Mouse (Mus musculus): Measurements from ENCODE around the gene Sfn.
A peak's percentile ranks its signal among the peaks of the same experiment; 100 is the strongest.
"Not testable (repeated sequence)": the region's sequence is repeated elsewhere in the genome, so short reads cannot be mapped to it uniquely, and the experiment has no call there.

Gene Sfn

GRCm38 (mm10) chr4:133601721-133602218 lies at the start of gene Sfn:
Gene Sfn, minus strand, starts transcription at chr4:133602168.
- DNase-seq (ENCODE audit: extremely low read depth, low read depth) = no peak

- no peak for DNase-seq (ENCODE audit: extremely low read depth, low read depth)
Measured at GRCm38 (mm10) chr4:133651445-133651844, 49.5 kb upstream of the Sfn start.

GRCm38 (mm10) chr4:133649989-133650699 lies 48.2 kb upstream of the Sfn start, which contains the start of gene Zdhhc18:
Gene Zdhhc18, minus strand, starts transcription at chr4:133650154.
- DNase-seq (ENCODE audit: extremely low read depth, low read depth) = peak; percentile 84

GRCm38 (mm10) chr4:133649464-133649863 lies 47.5 kb upstream of the Sfn start:
- DNase-seq (ENCODE audit: extremely low read depth, low read depth) = not testable (repeated sequence)

GRCm38 (mm10) chr4:133645680-133646079 lies 43.7 kb upstream of the Sfn start:
- DNase-seq (ENCODE audit: extremely low read depth, low read depth) = no peak

- DNase-seq (ENCODE audit: extremely low read depth, low read depth) = no peak
Measured at GRCm38 (mm10) chr4:133645195-133645594, 43.2 kb upstream of the Sfn start.

- no peak for DNase-seq (ENCODE audit: extremely low read depth, low read depth)
Measured at GRCm38 (mm10) chr4:133634043-133634410, 32.1 kb upstream of the Sfn start.

- DNase-seq (ENCODE audit: extremely low read depth, low read depth) = peak; percentile 38
Measured at GRCm38 (mm10) chr4:133633332-133634042, 31.5 kb upstream of the Sfn start.

- DNase-seq (ENCODE audit: extremely low read depth, low read depth) = no peak
Measured at GRCm38 (mm10) chr4:133632483-133633327, 30.7 kb upstream of the Sfn start.

GRCm38 (mm10) chr4:133631769-133632411 lies 29.9 kb upstream of the Sfn start:
- DNase-seq (ENCODE audit: extremely low read depth, low read depth) = no peak

GRCm38 (mm10) chr4:133631071-133631768 lies 29.3 kb upstream of the Sfn start:
- no peak for DNase-seq (ENCODE audit: extremely low read depth, low read depth)

GRCm38 (mm10) chr4:133630326-133630920 lies 28.5 kb upstream of the Sfn start:
- no peak for DNase-seq (ENCODE audit: extremely low read depth, low read depth)

GRCm38 (mm10) chr4:133629191-133629590 lies 27.2 kb upstream of the Sfn start:
- DNase-seq (ENCODE audit: extremely low read depth, low read depth) = no peak

GRCm38 (mm10) chr4:133628517-133628916 lies 26.5 kb upstream of the Sfn start:
- no peak for DNase-seq (ENCODE audit: extremely low read depth, low read depth)

GRCm38 (mm10) chr4:133627039-133627438 lies 25.1 kb upstream of the Sfn start:
- DNase-seq (ENCODE audit: extremely low read depth, low read depth) = no peak

- no peak for DNase-seq (ENCODE audit: extremely low read depth, low read depth)
Measured at GRCm38 (mm10) chr4:133626621-133627020, 24.7 kb upstream of the Sfn start.

- DNase-seq (ENCODE audit: extremely low read depth, low read depth) = no peak
Measured at GRCm38 (mm10) chr4:133626221-133626620, 24.3 kb upstream of the Sfn start.

- no peak for DNase-seq (ENCODE audit: extremely low read depth, low read depth)
Measured at GRCm38 (mm10) chr4:133625621-133626071, 23.7 kb upstream of the Sfn start.

GRCm38 (mm10) chr4:133624830-133625229 lies 22.9 kb upstream of the Sfn start:
- no peak for DNase-seq (ENCODE audit: extremely low read depth, low read depth)

GRCm38 (mm10) chr4:133622161-133622695 lies 20.3 kb upstream of the Sfn start:
- no peak for DNase-seq (ENCODE audit: extremely low read depth, low read depth)
